Mouse (Mus musculus): ENCODE data around the gene Fam71f2. TPM values are rescaled to one million over a fixed set of nuclear protein-coding genes. Genes with fewer than 3 reads are reported as not detected.

Fam71f2 gene
- total and polyA plus RNA-seq, 3 experiments = 0.84 TPM; not detected in 2

DNA sequence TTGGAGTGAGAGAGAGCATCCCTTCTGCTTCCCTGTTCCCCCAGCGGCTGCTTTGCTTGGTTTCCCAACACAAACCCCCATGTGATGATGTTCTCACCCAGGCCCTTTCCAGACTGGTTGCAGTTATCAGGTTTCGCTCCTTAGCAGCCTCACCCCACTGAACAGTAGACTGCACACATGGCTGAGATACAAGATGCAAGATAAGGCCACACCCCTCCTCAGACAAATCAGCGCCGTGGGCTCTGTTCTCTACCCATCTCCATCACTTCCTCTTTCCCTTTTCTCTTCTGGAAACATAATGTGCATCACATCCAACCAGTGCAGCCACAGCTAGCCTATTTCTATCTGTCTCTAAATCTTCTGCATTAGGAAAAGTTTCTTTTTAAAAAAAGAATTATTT lies 50.1 kb downstream of the Fam71f2 start:
- H3K27ac ChIP-seq (ENCODE audit: control insufficient read depth, low read depth, low read length) = no peak overlapping the region
- H3K27me3 ChIP-seq (ENCODE audit: control insufficient read depth in 1 of 2, insufficient read depth in 2 of 2, low read length in 2 of 2) = peaks cover 0 to 3% of the 10 kb centered on the region in 2 experiments; a peak in 1 of 4 replicates
- no peak overlapping the region for H3K4me3 ChIP-seq (ENCODE audit: control insufficient read depth in 1 of 2, insufficient read depth in 1 of 2, low read depth in 2 of 2, low read length in 2 of 2)
- H3K9me3 ChIP-seq (replicated peaks; ENCODE audit: insufficient read depth, low read length) = no peaks in the 10 kb centered on the region
- no peaks in the 10 kb centered on the region for H3K79me2 ChIP-seq (ENCODE audit: control insufficient read depth, insufficient read depth, low read length, poor library complexity)
- H3K4me1 ChIP-seq (ENCODE audit: control insufficient read depth in 1 of 2, insufficient read depth in 2 of 2, low read length in 2 of 2) = peaks cover 0 to 6% of the 10 kb centered on the region in 2 experiments; a peak in 1 of 4 replicates
- DNase-seq (ENCODE audit: low read depth, low spot score) = peak; percentile 82
- no peak overlapping the region for H3K9ac ChIP-seq (ENCODE audit: control insufficient read depth, low read depth, low read length, poor library complexity, severe bottlenecking)
- peaks cover 0 to 4% of the 10 kb centered on the region in 2 experiments; a peak in 2 of 4 replicates for H3K36me3 ChIP-seq (ENCODE audit: control insufficient read depth in 1 of 2, insufficient read depth in 2 of 2, low read length in 2 of 2)
- TF ChIP-seq GABPA (IDR thresholded peaks at IDR 0.05; ENCODE audit: low read depth, low read length) (no peak), TBP (IDR thresholded peaks at IDR 0.05; ENCODE audit: low read depth, low read length) (no peak), ZC3H11A (IDR thresholded peaks at IDR 0.05; ENCODE audit: low read depth, low read length) (no peak), JUND (IDR thresholded peaks at IDR 0.05; ENCODE audit: low read depth, low read length) (no peak), MXI1 (IDR thresholded peaks at IDR 0.05; ENCODE audit: low read depth, low read length) (peak; percentile 65; the same call in 1 of the 2 replicates), NRF1 (IDR thresholded peaks at IDR 0.05; ENCODE audit: insufficient read depth, low read depth, low read length, poor library complexity, severe bottlenecking) (no peak), CHD2 (IDR thresholded peaks at IDR 0.05; ENCODE audit: low read length) (no peak), BHLHE40 (IDR thresholded peaks at IDR 0.05; ENCODE audit: borderline replicate concordance, low read depth, low read length) (peak; percentile 71; the same call in 1 of the 2 replicates), MAX (IDR thresholded peaks at IDR 0.05; ENCODE audit: low read length) (peak; percentile 81), CTCF (IDR thresholded peaks at IDR 0.05 in 2 of 3, conservative IDR thresholded peaks at IDR 0.05 in 1 of 3; ENCODE audit: control insufficient read depth in 1 of 3, insufficient read depth in 1 of 3, low read depth in 2 of 3, low read length in 3 of 3, poor library complexity in 1 of 3, severe bottlenecking in 1 of 3) (no peak), E2F4 (IDR thresholded peaks at IDR 0.05; ENCODE audit: borderline replicate concordance, low read depth, low read length) (no peak), POLR2AphosphoS2 (IDR thresholded peaks at IDR 0.05; ENCODE audit: low read length) (no peak), ELF1 (IDR thresholded peaks at IDR 0.05; ENCODE audit: low read depth, low read length) (no peak), USF2 (IDR thresholded peaks at IDR 0.05; ENCODE audit: borderline replicate concordance in 1 of 2, insufficient read depth in 1 of 2, low read depth in 1 of 2, low read length in 2 of 2) (no peak), MYC (IDR thresholded peaks at IDR 0.05; ENCODE audit: low read depth, low read length) (peak; percentile 91), RAD21 (IDR thresholded peaks at IDR 0.05; ENCODE audit: low read depth, low read length) (no peak), MAFK (IDR thresholded peaks at IDR 0.05; ENCODE audit: borderline replicate concordance, low read depth, low read length) (no peak), GATA1 (IDR thresholded peaks at IDR 0.05; ENCODE audit: low read depth, low read length) (peak; percentile 96), UBTF (IDR thresholded peaks at IDR 0.05; ENCODE audit: borderline replicate concordance, insufficient read depth, low read depth, low read length) (no peak), POLR2A (IDR thresholded peaks at IDR 0.05; ENCODE audit: control insufficient read depth in 1 of 2, insufficient read depth in 1 of 2, low read depth in 1 of 2, low read length in 2 of 2, poor library complexity in 1 of 2) (no peak), EP300 (IDR thresholded peaks at IDR 0.05; ENCODE audit: low read depth in 1 of 2, low read length in 2 of 2) (peak; percentile 81 to 83), MEF2A (IDR thresholded peaks at IDR 0.05; ENCODE audit: extremely low read depth, insufficient replicate concordance, low read depth, low read length, poor library complexity, severe bottlenecking) (no peak), MYB (IDR thresholded peaks at IDR 0.05; ENCODE audit: low read depth, low read length) (no peak), HCFC1 (IDR thresholded peaks at IDR 0.05; ENCODE audit: low read depth, low read length) (no peak), ZKSCAN1 (IDR thresholded peaks at IDR 0.05; ENCODE audit: low read depth, low read length) (no peak), MAZ (IDR thresholded peaks at IDR 0.05; ENCODE audit: low read depth, low read length) (0 out of 2 replicates have a peak, but pooled peaks have one; percentile 27), SIN3A (IDR thresholded peaks at IDR 0.05; ENCODE audit: low read length) (peak; percentile 84), NELFE (IDR thresholded peaks at IDR 0.05; ENCODE audit: low read depth, low read length) (no peak), ZMIZ1 (IDR thresholded peaks at IDR 0.05; ENCODE audit: low read depth, low read length) (no peak), TCF12 (IDR thresholded peaks at IDR 0.05; ENCODE audit: low read depth, low read length) (peak; percentile 79), TAL1 (IDR thresholded peaks at IDR 0.05; ENCODE audit: low read length) (peak; percentile 34; the same call in 1 of the 2 replicates), KAT2A (conservative IDR thresholded peaks at IDR 0.05; ENCODE audit: low read depth, low read length) (no peak), POLR2AphosphoS5 (IDR thresholded peaks at IDR 0.05; ENCODE audit: borderline replicate concordance, low read depth, low read length) (no peak), CHD1 (IDR thresholded peaks at IDR 0.05; ENCODE audit: low read depth, low read length) (no peak), ZNF384 (IDR thresholded peaks at IDR 0.05; ENCODE audit: low read depth, low read length) (no peak), SMC3 (IDR thresholded peaks at IDR 0.05; ENCODE audit: low read depth, low read length) (no peak), ETS1 (IDR thresholded peaks at IDR 0.05; ENCODE audit: low read depth, low read length) (peak; percentile 87), USF1 (IDR thresholded peaks at IDR 0.05; ENCODE audit: low read depth, low read length) (peak; percentile 43)
